Mouse (Mus musculus): Measurements from ENCODE around the gene Sox10.

Sox10 gene

GRCm38 (mm10) chr15:79165140-79165539, at the start of gene Sox10:
Sox10 (minus strand) TSS chr15:79165240.
- DNase-seq = no peak

DNA sequence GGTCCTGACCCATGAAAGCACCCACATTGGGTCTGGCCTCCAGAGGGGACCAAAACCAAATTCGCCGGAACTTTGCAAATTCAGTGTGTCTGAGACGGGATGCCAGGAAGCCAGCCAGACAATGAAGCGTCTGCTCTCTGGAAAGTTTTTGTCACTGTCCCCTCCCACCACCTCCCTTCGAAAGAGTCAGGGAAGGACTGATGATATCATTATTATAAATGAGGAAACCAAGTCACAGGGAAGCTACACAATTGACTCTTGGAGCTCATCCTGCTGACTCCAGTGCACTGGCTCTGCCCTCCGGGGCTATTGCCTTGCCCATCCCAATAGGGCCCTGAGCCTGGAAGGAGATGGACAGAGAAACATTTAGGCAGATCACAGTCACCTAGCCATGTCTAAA, 48.6 kb upstream of the Sox10 start:
- no peak for DNase-seq

GRCm38 (mm10) chr15:79212750-79213446, 47.9 kb upstream of the Sox10 start:
- DNase-seq = peak in 1 of 2 experiments; percentile 8

DNA sequence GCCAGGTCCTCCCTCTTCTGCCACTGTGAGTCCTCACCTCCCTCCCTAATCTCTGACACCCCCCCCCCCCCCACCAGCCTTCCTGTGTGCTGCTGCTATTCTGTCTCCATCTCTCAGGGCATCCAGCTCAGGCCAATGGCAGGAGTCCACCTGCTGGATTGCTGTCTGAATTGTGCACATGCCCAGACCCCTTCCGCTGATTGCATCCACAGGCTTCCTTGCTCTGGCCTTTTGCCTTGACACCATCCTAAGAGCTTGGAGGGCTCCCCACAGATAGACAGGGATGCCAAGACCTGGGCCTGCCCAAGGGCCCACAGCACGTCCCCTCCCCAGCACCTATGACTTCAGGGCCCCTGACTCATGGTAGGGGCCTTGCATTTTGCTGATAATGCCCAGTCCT, 45.3 kb upstream of the Sox10 start:
- DNase-seq = no peak

- DNase-seq = peak in 1 of 2 experiments; percentile 19
Measured at GRCm38 (mm10) chr15:79208758-79209439, 43.9 kb upstream of the Sox10 start.

DNA sequence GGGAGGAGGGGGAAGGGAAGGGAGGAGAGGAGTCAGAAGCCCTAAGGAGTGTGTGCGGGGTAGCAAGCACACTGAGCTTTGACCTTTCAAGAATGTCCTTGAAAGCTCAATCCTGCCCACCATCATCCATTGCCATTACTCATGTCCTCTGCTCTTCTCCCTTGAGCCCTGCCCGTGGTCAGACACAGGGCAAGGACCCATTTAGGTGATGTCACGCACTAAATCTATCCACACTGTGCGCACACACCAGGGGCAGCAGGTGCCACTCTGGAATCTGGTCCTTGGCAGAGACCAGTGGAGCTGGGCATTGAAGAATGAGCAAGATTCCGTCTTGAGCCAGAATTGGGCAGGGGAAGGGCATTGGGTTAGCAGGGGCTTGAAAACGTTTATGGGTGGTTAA, 43.2 kb upstream of the Sox10 start:
- no peak for DNase-seq

DNA sequence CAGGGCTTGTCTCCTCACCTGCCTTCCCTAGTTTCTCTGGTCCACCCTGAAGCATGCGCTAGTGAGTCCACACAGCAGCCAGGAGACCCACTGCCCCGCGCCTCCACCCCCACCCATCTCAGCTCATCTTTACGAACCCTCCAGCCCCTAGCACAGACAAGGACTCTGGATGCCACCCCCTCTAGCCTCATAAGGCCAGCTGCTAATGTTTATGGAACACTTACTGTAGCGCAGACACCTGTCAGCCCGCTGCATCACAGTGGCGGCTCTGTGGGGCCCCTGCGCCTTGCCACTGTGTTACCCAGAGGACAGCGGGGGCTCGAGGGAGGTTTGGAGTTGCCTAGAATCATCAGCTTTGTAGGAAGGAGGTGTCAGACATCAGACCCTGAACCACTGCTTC, 37.5 kb upstream of the Sox10 start:
- DNase-seq = no peak

DNA sequence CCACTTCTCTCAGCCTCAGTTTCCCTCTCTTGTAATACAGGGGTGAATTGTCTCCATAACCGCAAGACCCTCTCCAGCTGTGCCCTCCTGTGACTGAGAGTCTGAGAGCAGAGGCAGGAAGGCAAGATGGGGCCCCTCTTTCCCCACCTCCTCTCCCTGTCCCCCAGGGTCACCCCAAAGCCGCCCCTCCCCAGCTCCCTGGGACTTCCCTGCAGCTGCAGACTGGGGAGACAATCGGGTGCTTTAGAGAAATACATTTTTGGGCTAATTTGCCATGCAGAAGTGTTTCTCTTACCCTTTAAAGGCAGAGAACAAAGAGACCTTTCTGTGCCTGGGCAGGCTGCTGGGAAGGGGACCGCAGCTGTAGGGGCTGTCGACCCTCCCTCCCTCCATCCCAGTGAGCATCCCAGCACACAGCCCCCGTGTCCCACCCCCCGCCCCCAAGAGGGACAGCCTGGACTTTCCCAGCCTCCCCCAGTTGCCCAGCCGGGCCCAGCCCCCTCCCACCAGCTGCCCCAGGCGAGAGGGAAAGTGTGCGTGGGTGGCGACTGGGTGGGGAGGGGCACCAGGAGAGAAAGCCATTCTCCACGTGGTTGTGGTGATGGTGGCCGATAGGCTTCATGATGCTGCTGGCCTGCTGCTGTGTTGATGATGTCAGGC, 36.6 kb upstream of the Sox10 start:
- no peak for DNase-seq

- no peak for DNase-seq
Measured at GRCm38 (mm10) chr15:79199390-79199976, 34.4 kb upstream of the Sox10 start.

DNA sequence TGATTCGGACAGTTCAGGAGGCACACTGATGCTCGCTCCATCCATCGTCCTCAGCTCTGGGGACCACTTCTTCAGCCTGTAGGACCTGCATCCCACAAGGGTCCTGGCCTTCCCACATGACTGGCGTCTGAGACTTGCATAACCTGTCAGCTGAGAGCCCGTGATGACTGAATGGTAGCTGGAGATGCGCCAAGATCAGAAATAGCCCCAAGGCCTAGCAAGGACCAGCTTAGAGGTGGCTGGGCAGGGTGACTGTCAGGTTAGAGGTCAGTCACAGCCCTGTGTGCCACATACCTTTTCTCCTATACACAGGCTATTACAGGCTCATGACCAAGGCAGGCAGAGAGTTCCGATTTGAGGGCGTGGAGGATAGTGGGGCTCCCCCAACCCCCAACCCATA, 30.5 kb upstream of the Sox10 start:
- no peak for DNase-seq

- no peak for DNase-seq
Measured at GRCm38 (mm10) chr15:79194946-79195345, 29.9 kb upstream of the Sox10 start.

GRCm38 (mm10) chr15:79194048-79194447, 29.0 kb upstream of the Sox10 start:
- DNase-seq = no peak

GRCm38 (mm10) chr15:79192885-79193845, 28.1 kb upstream of the Sox10 start:
- DNase-seq = peak; percentile 16 to 17

GRCm38 (mm10) chr15:79192450-79192849, 27.4 kb upstream of the Sox10 start:
- no peak for DNase-seq

GRCm38 (mm10) chr15:79191426-79191825, 26.4 kb upstream of the Sox10 start:
- no peak for DNase-seq

DNA sequence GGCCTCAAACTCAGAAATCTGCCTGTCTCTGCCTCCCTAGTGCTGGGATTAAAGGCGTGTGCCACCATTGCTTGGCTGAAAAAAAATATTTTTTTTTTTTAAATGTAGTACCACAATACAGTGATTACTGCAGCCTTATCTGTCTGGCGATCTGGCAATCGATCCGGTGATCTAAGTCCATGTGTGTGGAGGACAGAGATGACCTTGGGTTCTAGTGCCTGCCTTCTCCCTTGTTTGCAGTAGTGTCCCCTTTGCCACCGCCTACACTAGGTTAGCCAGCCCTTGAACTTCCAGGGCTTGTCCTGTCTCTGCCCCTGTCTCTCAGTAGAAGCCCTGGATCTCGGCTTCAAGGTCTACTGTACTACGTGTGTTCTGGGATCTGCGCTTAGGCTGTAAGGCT, 22.8 kb upstream of the Sox10 start:
- DNase-seq = no peak

GRCm38 (mm10) chr15:79185213-79185612, 20.2 kb upstream of the Sox10 start:
- DNase-seq = no peak

- DNase-seq = no peak
Measured at GRCm38 (mm10) chr15:79176905-79177304, 11.9 kb upstream of the Sox10 start.

DNA sequence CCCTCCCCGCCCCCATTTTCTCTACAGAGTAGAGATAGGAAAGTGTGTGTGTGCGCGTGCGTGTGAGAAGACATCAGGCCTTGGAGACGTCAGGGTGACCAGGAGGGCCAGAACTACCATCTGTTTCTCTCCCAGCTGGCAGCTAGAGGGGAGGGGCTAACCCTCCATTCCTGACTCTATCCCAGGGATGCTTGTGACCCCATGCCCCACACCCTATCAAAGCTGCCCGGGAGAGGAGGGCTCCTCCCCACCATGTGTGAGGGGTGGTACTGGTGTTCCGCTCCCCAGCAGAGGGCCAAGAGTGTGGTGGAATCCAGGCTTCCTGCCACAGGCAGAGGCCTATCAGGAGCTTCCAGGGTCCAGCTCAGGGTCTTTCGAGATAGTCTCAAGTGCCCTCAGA, 1.7 kb upstream of the Sox10 start:
- no peak for DNase-seq

DNA sequence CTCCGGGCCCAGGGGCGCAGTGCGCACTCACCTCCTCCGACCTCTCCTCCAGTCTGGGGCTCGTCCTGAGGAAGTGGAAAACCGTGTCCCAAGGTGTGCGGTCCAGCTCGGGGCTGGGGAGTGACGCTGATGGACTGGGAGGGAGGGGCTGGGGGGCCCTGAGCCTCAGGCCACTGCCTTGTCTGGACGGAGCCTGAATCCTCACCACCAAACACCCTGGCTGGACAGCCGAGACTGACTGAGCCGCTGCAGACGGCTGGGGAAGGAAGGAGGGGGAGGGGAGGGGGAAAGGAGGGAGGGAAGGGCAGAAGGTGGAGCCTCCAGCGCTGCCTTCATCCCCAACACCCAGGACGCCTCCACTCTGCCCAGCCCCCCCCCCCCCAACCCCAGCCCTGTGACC, 789 bp downstream of the Sox10 start:
- no peak for DNase-seq

DNA sequence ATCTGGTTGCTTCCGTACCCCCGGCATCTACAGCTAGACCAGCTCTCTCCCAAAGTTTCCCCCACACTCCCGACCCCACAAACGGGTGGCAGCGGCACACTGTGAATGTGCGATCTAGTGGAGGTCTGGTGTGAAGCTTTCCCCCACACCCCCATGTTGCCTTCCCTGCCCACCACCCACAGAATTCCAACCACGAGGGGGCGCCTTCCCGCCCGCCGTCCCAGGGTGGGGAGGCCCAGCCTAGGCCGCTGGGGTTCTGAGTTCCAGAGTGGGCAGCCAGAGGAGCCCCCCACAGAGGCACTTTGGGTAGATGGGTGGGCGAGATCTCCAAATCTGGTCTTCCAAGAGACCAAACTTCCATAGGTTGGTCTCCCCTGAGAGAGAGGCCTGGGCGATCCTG, 2.2 kb downstream of the Sox10 start:
- DNase-seq = no peak

DNA sequence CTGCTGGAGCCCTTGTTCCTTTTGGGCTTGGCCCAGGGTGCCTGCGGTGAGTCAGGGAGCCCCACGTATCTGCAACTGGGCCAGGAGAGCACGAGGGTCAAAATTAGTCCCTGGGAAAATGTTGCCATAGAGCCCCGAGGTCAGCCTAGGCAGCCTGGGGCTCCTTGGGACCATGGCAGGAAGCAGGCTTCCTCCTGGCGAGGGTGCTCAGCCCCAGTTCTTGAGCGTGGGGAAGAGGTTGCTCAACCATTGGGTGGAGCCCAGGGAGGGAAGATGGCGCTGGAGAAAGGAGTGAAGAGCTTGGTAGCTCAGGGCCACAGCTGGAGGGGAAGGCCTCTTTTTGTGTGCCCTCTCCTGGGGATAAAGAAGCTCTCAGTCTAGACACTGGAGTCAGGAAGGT, 2.7 kb downstream of the Sox10 start:
- no peak for DNase-seq

GRCm38 (mm10) chr15:79155572-79155971, 9.5 kb downstream of the Sox10 start:
- DNase-seq = no peak

Measured in cerebellum, adult 18-20 months (tissue).